Mouse (Mus musculus) hindbrain, embryonic 13.5 days (tissue): ENCODE results near the gene Ech1. TPM values are rescaled to one million over a fixed set of nuclear protein-coding genes. Genes with fewer than 3 reads are reported as not detected.

Source experiments
- ATAC-seq: fragments of 200-750 bp; cut with Nextera tagmentation; 2 replicates; pipeline ENCODE4 v1.8.0; 2017; ENCODE audit warnings: moderate TSS enrichment; ENCODE audit not compliant: low FRiP score
- H3K27ac ChIP-seq: fragments of 300-500 bp; sonication (generic); 2 replicates; pipeline ENCODE4 v1.5.1; 2015; ENCODE audit warnings: inconsistent platforms, mild to moderate bottlenecking, moderate library complexity
- H3K27me3 ChIP-seq: fragments of 300-500 bp; sonication (generic); 2 replicates; pipeline ENCODE4 v1.6.1; 2015; ENCODE audit warnings: mild to moderate bottlenecking, inconsistent platforms
- H3K36me3 ChIP-seq: fragments of 300-500 bp; sonication (generic); 2 replicates; pipeline ENCODE4 v1.6.1; 2015; ENCODE audit warnings: mild to moderate bottlenecking, inconsistent platforms
- H3K4me1 ChIP-seq: fragments of 300-500 bp; sonication (generic); replicated peaks from 2 replicates; pipeline ENCODE4 v1.6.1; 2015; ENCODE audit warnings: inconsistent platforms
- H3K4me2 ChIP-seq: fragments of 300-500 bp; sonication (generic); 2 replicates; pipeline ENCODE4 v1.6.1; 2015; ENCODE audit warnings: inconsistent platforms, mild to moderate bottlenecking, moderate library complexity
- H3K4me3 ChIP-seq: fragments of 300-500 bp; sonication (generic); 2 replicates; pipeline ENCODE4 v1.5.1; 2015; ENCODE audit warnings: mild to moderate bottlenecking, inconsistent platforms
- H3K9ac ChIP-seq: fragments of 300-500 bp; sonication (generic); 2 replicates; pipeline ENCODE4 v1.6.1; 2015; ENCODE audit warnings: mild to moderate bottlenecking, inconsistent platforms
- H3K9me3 ChIP-seq: fragments of 300-500 bp; sonication (generic); 2 replicates; pipeline ENCODE4 v1.6.1; 2016; ENCODE audit warnings: inconsistent platforms
- WGBS: fragments of 180-500 bp; shearing (Covaris S2); methylation state at CpG from one replicate; pipeline ENCODE4 v1.1.7; 2015; 5-methylcytosine and 5-hydroxymethylcytosine counted together
- polyA plus RNA-seq: library from polyadenylated mRNA; unstranded; fragments of >200 nt; fragmentation: Nextera tagmentation; extraction: Ambion mirVana; gene quantifications from 2 replicates; pipeline ENCODE4 v1.2.1, GENCODE M21; 2015

The Ech1 gene
- polyA plus RNA-seq, 1 experiment from 2014 or later: 87.5 TPM

DNA sequence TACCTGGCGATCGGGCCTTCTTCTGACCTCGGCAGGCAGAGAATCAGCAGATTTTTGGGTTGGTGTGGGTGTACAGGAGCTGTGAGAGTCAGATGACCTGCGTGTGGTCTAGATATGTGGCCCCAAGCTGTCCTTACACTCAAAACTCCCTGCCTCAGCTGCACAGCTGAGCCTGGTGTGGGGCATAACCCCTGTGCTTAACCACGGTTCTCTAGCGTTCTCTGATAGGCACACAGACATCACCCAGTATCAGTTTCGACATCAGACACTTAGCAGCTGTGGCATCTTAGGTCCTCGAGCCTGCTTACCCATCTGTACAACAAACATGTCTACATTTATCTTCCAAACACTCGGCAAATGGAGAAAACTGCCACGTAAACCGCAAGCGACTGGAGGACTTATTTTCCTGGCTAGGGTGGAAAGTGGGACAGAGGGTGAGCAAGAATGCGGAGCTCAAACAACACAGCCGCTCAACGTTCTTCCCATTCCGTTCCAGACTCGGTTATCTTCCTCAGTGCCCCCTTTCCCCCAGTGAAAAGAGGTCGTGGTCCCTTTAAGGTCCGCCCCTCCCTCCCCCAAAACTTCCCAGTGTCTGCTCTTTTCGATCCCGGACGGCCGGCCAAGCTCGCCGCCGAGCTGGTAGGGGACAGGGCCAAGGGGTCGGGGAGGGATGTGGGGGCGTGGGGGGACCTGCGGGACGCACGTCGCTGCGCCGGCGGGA, 16.6 kb upstream of the Ech1 start, which contains the start of gene Hnrnpl:
Hnrnpl (plus strand) TSS at position 321 of the 721 bp plus-strand sequence.
- 3% methylated on average over 34 of the region's 35 CpGs for WGBS
- H3K27me3 ChIP-seq: no peaks in the 10 kb centered on the region
- H3K36me3 ChIP-seq: peaks cover 14% of the 10 kb centered on the region
- H3K9ac ChIP-seq: peak within 1 kb of the TSS; percentile 92
- H3K9me3 ChIP-seq: no peaks in the 10 kb centered on the region
- peaks cover 36% of the 10 kb centered on the region for H3K4me1 ChIP-seq
- H3K27ac ChIP-seq: peak within 1 kb of the TSS; percentile 100
- ATAC-seq: no peak
- peak within 1 kb of the TSS; percentile 76 for H3K4me3 ChIP-seq
- peak within 1 kb of the TSS; percentile 94 for H3K4me2 ChIP-seq

DNA sequence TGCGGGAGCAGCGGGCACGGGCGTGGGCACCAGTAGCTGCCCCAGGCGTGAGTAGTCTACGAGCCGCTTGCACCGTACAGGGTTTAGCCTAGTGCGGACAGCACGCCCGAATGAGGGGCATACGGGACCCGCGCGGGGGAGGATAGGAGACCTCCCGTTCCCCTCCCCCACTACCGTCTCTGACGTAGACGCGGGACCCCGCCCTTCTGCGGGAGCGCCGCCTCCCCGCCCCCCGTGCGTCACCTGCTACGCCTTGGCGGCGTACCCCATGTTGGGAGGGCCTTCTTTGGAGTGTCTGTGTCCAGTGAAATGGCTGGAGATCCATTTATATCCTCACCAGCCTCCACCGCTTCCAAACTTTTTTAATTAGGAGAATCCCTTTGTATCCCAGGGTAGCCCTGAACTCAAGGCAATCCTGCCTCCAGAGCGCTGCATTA, 16.0 kb upstream of the Ech1 start:
- peaks cover 20% of the 10 kb centered on the region for H3K36me3 ChIP-seq
- no peaks in the 10 kb centered on the region for H3K9me3 ChIP-seq
- H3K27ac ChIP-seq: peak overlapping the region; percentile 100
- WGBS: under 1% methylated on average over 31 of the region's 32 CpGs
- H3K9ac ChIP-seq: peak overlapping the region; percentile 92
- peaks cover 39% of the 10 kb centered on the region for H3K4me1 ChIP-seq
- no peaks in the 10 kb centered on the region for H3K27me3 ChIP-seq
- ATAC-seq: peak; percentile 58
- peak overlapping the region; percentile 76 for H3K4me3 ChIP-seq
- peak overlapping the region; percentile 94 for H3K4me2 ChIP-seq

DNA sequence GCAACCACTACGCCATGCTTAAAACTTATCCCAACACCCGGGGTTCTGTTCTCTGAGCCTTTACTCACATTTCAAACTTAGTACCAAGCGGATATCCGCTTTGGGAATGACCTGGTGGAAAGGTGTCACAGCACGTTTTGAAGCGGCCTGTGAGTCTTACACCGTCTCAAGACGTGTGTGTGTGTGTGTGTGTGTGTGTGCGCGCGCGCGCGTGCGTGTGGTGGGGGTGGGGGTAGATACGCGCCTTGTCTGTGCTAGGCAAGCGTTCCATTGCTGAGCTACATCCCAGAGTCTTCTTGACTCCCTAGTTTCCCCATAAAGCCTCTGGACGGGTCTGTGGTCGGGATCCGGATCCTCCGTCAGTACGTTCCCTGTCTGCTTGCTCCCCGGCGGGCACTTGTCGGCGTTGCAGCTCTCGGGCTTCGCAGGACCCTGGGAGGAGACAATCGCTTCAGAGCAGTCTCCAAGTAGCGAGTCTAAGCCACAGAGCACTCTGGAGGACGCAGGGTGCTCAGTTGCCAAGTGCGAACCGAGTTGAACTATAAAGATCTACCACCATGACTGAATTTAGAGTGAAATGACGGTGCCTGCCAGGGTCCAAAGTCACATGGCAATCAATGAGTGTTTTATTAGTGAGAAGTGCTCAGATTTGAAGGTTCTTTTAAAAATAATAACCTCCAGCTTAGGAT, 15.5 kb upstream of the Ech1 start:
- ATAC-seq: peak; percentile 33
- H3K27ac ChIP-seq: peak overlapping the region; percentile 100
- peak overlapping the region; percentile 92 for H3K9ac ChIP-seq
- 0% methylated on average over 32 of the region's 35 CpGs for WGBS
- H3K4me3 ChIP-seq: peak overlapping the region; percentile 76
- H3K4me1 ChIP-seq: peaks cover 40% of the 10 kb centered on the region
- H3K9me3 ChIP-seq: no peaks in the 10 kb centered on the region
- no peaks in the 10 kb centered on the region for H3K27me3 ChIP-seq
- H3K4me2 ChIP-seq: peak overlapping the region; percentile 94
- H3K36me3 ChIP-seq: peaks cover 26% of the 10 kb centered on the region

DNA sequence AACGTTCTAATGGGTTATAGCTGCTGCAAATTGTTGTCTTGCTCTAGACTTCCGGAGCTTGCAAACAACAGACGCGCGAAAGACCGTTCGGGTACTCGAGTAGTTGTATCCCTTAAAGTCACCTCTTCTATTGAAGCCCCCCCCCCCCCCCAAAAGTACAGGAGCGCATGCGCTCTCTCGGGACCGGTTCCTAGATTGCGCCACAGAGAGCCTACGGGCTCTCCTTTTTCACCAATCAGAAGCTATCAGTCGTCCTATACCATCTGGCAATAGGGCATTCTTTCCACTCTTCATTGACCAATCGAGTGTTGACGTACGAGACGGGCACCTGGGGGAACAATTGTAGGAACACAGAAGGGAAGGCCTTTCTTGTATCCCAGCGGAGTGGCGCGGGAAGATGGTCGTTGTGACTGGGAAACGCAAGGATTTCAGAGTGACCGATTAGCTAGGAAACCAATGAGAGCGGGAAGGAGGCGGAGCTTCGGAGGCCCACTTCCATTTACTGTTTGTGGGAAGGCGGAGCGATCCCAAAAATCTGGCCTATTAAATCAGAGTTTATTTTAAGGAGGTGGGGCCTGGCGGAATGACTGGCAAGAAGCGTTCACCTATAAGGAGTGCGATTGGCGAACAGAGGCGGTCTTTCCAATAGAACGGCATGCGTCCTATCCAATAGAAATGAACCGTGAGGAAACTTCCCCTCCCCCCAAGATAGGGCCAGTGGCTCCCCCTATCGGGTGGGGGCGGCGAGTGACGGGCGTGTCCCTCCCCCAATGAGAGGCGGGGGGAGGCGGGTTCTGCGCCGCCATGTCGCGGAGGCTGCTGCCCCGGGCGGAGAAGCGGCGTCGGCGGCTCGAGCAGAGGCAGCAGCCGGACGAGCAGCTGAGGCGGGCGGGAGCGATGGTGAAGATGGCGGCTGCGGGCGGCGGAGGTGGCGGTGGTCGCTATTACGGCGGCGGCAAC, 14.6 kb upstream of the Ech1 start:
- Histone ChIP-seq H3K36me3 (peaks cover 34% of the 10 kb centered on the region), H3K4me1 (peaks cover 47% of the 10 kb centered on the region), H3K9ac (peak overlapping the region; percentile 92), H3K27ac (peak overlapping the region; percentile 100), H3K4me2 (peak overlapping the region; percentile 94), H3K4me3 (peak overlapping the region; percentile 76), H3K27me3 (no peaks in the 10 kb centered on the region), H3K9me3 (no peaks in the 10 kb centered on the region)
- under 1% methylated on average over 70 of the region's 70 CpGs for WGBS
- ATAC-seq: peak; percentile 94

DNA sequence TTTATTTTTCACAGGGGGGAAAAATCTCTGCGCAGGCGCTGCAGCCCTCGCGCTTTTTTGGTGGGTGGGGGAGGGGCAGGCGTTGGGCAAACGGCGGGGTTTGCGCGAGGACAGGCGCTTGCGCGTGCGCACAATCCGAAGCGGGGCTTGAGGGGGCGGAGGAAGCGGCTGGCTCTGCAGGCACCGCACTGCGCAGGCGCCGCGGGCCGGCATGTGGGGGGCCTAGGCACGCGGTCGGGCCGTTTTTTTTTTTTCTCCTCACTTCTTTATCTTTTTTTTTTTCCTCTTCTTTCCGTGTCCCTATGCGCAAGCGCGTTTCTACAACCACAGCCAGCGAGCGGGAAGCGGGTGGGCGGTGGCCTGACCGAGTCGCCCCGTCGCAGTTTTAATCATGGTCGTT, 13.8 kb upstream of the Ech1 start:
- H3K9me3 ChIP-seq: no peaks in the 10 kb centered on the region
- H3K4me1 ChIP-seq: peaks cover 56% of the 10 kb centered on the region
- WGBS: under 1% methylated on average over 39 of the region's 40 CpGs
- H3K27ac ChIP-seq: peak overlapping the region; percentile 97
- H3K4me3 ChIP-seq: peak overlapping the region; percentile 76
- 0 out of 2 replicates have a peak, but pooled peaks have one; percentile 14 for ATAC-seq
- H3K36me3 ChIP-seq: peaks cover 42% of the 10 kb centered on the region
- H3K27me3 ChIP-seq: no peaks in the 10 kb centered on the region
- H3K4me2 ChIP-seq: peak overlapping the region; percentile 86
- H3K9ac ChIP-seq: peak overlapping the region; percentile 90

DNA sequence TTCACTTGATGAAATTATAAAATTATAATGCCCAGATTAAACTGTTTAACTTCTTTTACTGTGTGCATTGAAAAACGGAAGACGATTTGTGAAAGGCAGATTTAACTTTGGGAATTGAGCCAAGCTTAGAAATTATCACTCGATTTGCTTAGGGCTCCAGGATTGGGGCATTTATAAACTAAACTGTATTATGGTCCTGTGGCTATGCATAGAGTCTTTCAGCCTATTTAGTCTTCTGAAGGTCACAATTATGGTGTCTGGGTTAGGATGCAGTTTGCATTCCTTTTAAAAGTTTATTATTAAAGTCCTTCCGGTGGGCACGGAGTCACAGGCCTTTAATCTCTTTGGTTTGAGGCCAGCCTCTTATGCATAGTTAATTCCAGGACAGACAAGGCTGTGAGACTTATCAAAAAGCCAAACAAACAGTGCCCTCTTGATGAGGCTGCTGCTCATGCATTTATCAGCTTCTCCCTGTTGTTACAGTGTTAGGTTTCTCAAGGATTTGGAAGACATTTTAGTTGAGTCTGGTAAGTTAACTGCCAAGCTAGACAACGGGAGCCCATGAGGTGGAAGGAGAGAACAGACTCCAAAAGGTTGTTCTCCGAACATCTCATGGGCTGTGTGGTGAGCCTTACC, 13.3 kb upstream of the Ech1 start:
- H3K4me1 ChIP-seq: peaks cover 61% of the 10 kb centered on the region
- H3K36me3 ChIP-seq: peaks cover 48% of the 10 kb centered on the region
- H3K9me3 ChIP-seq: no peaks in the 10 kb centered on the region
- H3K4me2 ChIP-seq: peak overlapping the region; percentile 86
- H3K9ac ChIP-seq: peak overlapping the region; percentile 90
- 17% methylated on average over 7 of the region's 7 CpGs for WGBS
- no peak for ATAC-seq
- H3K27me3 ChIP-seq: no peaks in the 10 kb centered on the region
- H3K4me3 ChIP-seq: peak overlapping the region; percentile 76
- H3K27ac ChIP-seq: peak overlapping the region; percentile 30

DNA sequence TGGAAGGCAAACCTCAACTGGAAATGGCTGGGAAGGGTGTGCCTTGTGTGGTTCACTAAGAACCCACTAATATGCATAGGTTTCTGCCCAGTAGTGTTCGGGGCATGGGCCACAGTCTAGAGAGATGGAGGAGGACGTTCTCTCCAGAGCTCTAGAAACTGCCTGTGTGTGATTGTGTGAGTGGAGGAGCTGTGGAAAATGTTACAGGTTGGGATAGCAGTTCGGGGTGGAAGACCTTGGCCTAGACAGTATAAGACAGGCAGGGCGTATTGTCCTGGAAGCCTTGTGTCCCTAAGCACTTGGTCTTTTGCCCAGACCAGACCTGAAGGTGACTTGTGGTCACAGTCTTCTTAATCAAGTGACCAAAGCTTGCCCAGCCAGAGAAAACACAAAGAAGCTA, 12.6 kb upstream of the Ech1 start:
- peaks cover 68% of the 10 kb centered on the region for H3K4me1 ChIP-seq
- H3K9me3 ChIP-seq: no peaks in the 10 kb centered on the region
- H3K9ac ChIP-seq: peak overlapping the region; percentile 90
- H3K4me2 ChIP-seq: peak overlapping the region; percentile 86
- peaks cover 55% of the 10 kb centered on the region for H3K36me3 ChIP-seq
- ATAC-seq: no peak
- peak overlapping the region; percentile 30; the same call in 1 of the 2 replicates for H3K27ac ChIP-seq
- no peaks in the 10 kb centered on the region for H3K27me3 ChIP-seq
- peak overlapping the region; percentile 76 for H3K4me3 ChIP-seq
- WGBS: 77% methylated on average over 4 of the region's 4 CpGs

DNA sequence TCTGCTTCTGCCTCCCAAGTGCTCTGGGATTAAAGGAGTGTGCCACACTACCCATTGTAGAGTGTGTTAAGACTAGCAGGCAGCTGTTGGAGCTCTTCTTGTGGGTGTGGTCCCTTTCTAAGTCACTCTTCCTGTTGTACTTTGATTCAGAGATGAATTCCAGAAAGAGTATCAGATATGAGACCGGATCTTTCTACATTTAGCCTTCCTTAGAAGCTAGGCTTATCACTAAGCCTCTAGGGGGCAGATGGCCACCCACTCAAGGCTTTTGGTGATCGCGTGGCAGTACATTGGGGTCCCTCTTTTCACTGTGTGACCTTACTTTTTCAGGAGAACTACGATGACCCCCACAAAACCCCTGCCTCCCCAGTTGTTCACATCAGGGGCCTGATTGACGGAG, 12.1 kb upstream of the Ech1 start:
- Histone ChIP-seq H3K4me1 (peaks cover 68% of the 10 kb centered on the region), H3K27me3 (no peaks in the 10 kb centered on the region), H3K4me2 (peak overlapping the region; percentile 86), H3K27ac (no peak overlapping the region), H3K36me3 (peaks cover 60% of the 10 kb centered on the region), H3K4me3 (peak overlapping the region; percentile 76), H3K9me3 (no peaks in the 10 kb centered on the region), H3K9ac (peak overlapping the region; percentile 90; the same call in 1 of the 2 replicates)
- 90% methylated on average over 5 of the region's 5 CpGs for WGBS
- ATAC-seq: no peak

DNA sequence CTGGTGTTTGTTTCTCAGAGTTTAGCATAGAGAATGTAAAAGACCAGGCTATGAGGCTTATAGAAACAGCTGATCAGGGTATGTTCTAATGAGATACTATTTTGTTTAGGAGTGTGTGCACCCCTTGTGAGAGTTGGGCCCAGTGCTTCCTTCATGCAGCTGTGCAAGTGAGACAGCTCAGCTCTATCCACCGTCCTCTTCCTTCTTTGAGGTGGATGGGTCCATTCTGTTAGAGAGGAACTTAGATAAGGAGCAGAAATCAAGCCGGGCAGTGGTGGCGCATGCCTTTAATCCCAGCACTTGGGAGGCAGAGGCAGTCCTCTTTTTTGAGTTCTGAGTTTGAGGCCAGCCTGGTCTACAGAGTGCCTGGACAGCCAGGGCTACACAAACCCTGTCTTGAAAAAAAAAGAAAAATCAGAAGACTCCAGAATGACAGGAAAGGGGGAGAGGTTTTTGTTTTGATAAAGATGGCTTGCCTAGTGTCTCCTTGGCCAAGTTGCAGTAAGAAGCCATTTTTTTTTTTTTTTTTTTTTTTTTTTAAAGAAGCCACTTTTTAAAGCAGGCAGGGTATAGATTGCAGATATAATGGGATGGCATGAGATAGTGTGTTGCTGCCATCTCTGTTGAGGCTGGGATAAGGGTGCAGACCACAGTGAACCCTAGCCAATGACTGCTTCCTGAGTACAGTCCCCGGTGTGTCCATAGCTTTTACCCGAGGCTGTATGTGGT, 10.5 kb upstream of the Ech1 start:
- H3K27ac ChIP-seq: no peak overlapping the region
- peaks cover 73% of the 10 kb centered on the region for H3K4me1 ChIP-seq
- ATAC-seq: no peak
- H3K36me3 ChIP-seq: peaks cover 73% of the 10 kb centered on the region
- no peak overlapping the region for H3K4me3 ChIP-seq
- no peak overlapping the region for H3K4me2 ChIP-seq
- WGBS: 84% methylated on average over 5 of the region's 5 CpGs
- H3K9ac ChIP-seq: no peak overlapping the region
- no peaks in the 10 kb centered on the region for H3K27me3 ChIP-seq
- no peaks in the 10 kb centered on the region for H3K9me3 ChIP-seq

DNA sequence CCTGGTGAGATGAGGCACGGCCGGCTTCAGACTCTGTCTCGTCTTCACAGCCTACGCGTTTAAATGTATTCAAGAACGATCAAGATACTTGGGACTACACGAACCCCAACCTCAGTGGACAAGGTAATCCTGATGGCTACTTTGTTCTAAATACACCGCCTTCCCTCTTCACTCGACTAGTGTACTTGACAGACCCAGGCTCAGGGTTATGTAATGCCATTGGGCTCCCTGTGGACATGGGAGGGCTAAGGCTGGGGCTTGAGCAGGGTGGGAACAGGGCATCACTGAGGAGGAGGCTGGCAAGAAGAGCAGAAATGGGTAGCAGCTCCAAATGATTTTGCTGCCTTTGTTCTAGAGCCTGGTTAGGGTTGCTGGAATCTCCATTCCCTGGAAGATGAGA, 9.8 kb upstream of the Ech1 start:
- WGBS: 92% methylated on average over 9 of the region's 9 CpGs
- no peak overlapping the region for H3K4me2 ChIP-seq
- peaks cover 81% of the 10 kb centered on the region for H3K36me3 ChIP-seq
- no peak overlapping the region for H3K27ac ChIP-seq
- no peak overlapping the region for H3K4me3 ChIP-seq
- 0 out of 2 replicates have a peak overlapping the region, but pooled peaks have one; percentile 9 for H3K9ac ChIP-seq
- H3K27me3 ChIP-seq: no peaks in the 10 kb centered on the region
- no peak for ATAC-seq
- H3K4me1 ChIP-seq: peaks cover 77% of the 10 kb centered on the region
- H3K9me3 ChIP-seq: no peaks in the 10 kb centered on the region

DNA sequence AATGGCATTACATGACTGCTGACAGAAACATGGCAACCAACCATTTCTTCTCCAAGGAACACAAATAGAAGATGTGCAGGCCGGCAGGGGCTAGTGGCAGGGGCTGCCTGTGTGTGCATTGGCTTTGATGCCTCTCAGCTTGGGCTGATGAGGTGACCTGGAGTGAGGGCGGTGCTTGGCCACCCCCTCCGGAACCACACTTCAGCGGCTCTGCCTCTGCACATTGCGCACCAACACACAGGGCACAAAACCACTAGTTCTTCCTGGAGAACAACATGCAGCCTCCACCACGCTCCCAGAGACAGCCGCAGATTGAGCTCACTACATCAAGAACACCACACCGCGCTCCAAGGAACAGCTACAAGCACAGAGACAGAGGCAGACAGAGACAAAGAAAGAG, 8.8 kb upstream of the Ech1 start:
- ATAC-seq: no peak
- no peak overlapping the region; the same call in 1 of the 2 replicates for H3K27ac ChIP-seq
- no peaks in the 10 kb centered on the region for H3K9me3 ChIP-seq
- H3K36me3 ChIP-seq: peaks cover 91% of the 10 kb centered on the region
- no peak overlapping the region for H3K4me3 ChIP-seq
- 82% methylated on average over 9 of the region's 9 CpGs for WGBS
- H3K9ac ChIP-seq: 0 out of 2 replicates have a peak overlapping the region, but pooled peaks have one; percentile 9
- peaks cover 86% of the 10 kb centered on the region for H3K4me1 ChIP-seq
- no peaks in the 10 kb centered on the region for H3K27me3 ChIP-seq
- H3K4me2 ChIP-seq: no peak overlapping the region
